Mouse (Mus musculus) midbrain, embryonic 15.5 days (tissue): ENCODE data around the gene Sdk1. TPM values are rescaled to one million over a fixed set of nuclear protein-coding genes. Genes with fewer than 3 reads are reported as not detected.

ENCODE experiments used
- ATAC-seq: fragments of 200-750 bp; cut with Nextera tagmentation; replicated peaks from 2 replicates; pipeline ENCODE4 v1.8.0; 2017; ENCODE audit warnings: moderate TSS enrichment
- H3K27ac ChIP-seq: fragments of 300-500 bp; sonication (generic); 2 replicates; pipeline ENCODE4 v1.5.1; 2015; ENCODE audit warnings: mild to moderate bottlenecking, inconsistent platforms
- H3K27me3 ChIP-seq: fragments of 300-500 bp; sonication (generic); replicated peaks from 2 replicates; pipeline ENCODE4 v1.6.1; 2015; ENCODE audit warnings: inconsistent platforms
- H3K36me3 ChIP-seq: fragments of 300-500 bp; sonication (generic); replicated peaks from 2 replicates; pipeline ENCODE4 v1.6.1; 2015; ENCODE audit warnings: inconsistent platforms
- H3K4me1 ChIP-seq: fragments of 300-500 bp; sonication (generic); 2 replicates; pipeline ENCODE4 v1.6.1; 2015; ENCODE audit warnings: inconsistent platforms
- H3K4me2 ChIP-seq: fragments of 300-500 bp; sonication (generic); 2 replicates; pipeline ENCODE4 v1.6.1; 2015; ENCODE audit warnings: inconsistent platforms, mild to moderate bottlenecking, moderate library complexity
- H3K4me3 ChIP-seq: fragments of 300-500 bp; sonication (generic); 2 replicates; pipeline ENCODE4 v1.5.1; 2015; ENCODE audit warnings: mild to moderate bottlenecking, inconsistent platforms
- H3K9ac ChIP-seq: fragments of 300-500 bp; sonication (generic); 2 replicates; pipeline ENCODE4 v1.6.1; 2015; ENCODE audit warnings: mild to moderate bottlenecking, inconsistent platforms
- H3K9me3 ChIP-seq: fragments of 300-500 bp; sonication (generic); 2 replicates; pipeline ENCODE4 v1.6.1; 2016; ENCODE audit warnings: inconsistent platforms
- WGBS: fragments of 180-500 bp; shearing (Covaris S2); methylation state at CpG from one replicate; pipeline ENCODE4 v1.1.7; 2015; ENCODE audit warnings: mixed read lengths; 5-methylcytosine and 5-hydroxymethylcytosine counted together
- polyA plus RNA-seq: library from polyadenylated mRNA; unstranded; fragments of >200 nt; fragmentation: Nextera tagmentation; extraction: Ambion mirVana; gene quantifications from 2 replicates; pipeline ENCODE4 v1.2.1, GENCODE M21; 2015

Gene Sdk1
- polyA plus RNA-seq, 1 experiment from 2014 or later, result 3.1 TPM

- Histone ChIP-seq H3K36me3 (no peaks in the 10 kb centered on the region), H3K4me1 (peaks cover 10% of the 10 kb centered on the region), H3K9me3 (0 out of 2 replicates have a peak, but pooled peaks cover 5% of the 10 kb centered on the region), H3K4me3 (no peak overlapping the region), H3K9ac (no peak overlapping the region), H3K27me3 (no peaks in the 10 kb centered on the region), H3K27ac (no peak overlapping the region), H3K4me2 (peak overlapping the region; percentile 12; the same call in 1 of the 2 replicates)
- no peak for ATAC-seq
- 44% methylated on average over 13 of the region's 13 CpGs for WGBS
Observed at GRCm38 (mm10) chr5:141524801-141525715, 283.8 kb downstream of the Sdk1 start.

GRCm38 (mm10) chr5:141540193-141540592 lies 298.9 kb downstream of the Sdk1 start:
- 60% methylated on average over 5 of the region's 5 CpGs for WGBS
- Histone ChIP-seq H3K4me2 (no peak overlapping the region), H3K36me3 (no peaks in the 10 kb centered on the region), H3K9me3 (no peaks in the 10 kb centered on the region), H3K27me3 (no peaks in the 10 kb centered on the region), H3K4me1 (peaks cover 9% of the 10 kb centered on the region), H3K27ac (no peak overlapping the region), H3K4me3 (no peak overlapping the region), H3K9ac (no peak overlapping the region)
- ATAC-seq, result no peak

- ATAC-seq, result no peak
- WGBS, result 14% methylated on average over 8 of the region's 8 CpGs
Observed at GRCm38 (mm10) chr5:141542890-141543666, 301.8 kb downstream of the Sdk1 start.

GRCm38 (mm10) chr5:141553444-141553843 lies 312.2 kb downstream of the Sdk1 start:
- H3K9ac ChIP-seq, result no peak overlapping the region
- WGBS, result 87% methylated on average over 9 of the region's 9 CpGs
- 0 out of 2 replicates have a peak, but pooled peaks cover 2% of the 10 kb centered on the region for H3K27me3 ChIP-seq
- H3K27ac ChIP-seq, result no peak overlapping the region
- H3K36me3 ChIP-seq, result no peaks in the 10 kb centered on the region
- no peak for ATAC-seq
- H3K4me3 ChIP-seq, result no peak overlapping the region
- 0 out of 2 replicates have a peak, but pooled peaks cover 11% of the 10 kb centered on the region for H3K4me1 ChIP-seq
- no peaks in the 10 kb centered on the region for H3K9me3 ChIP-seq
- H3K4me2 ChIP-seq, result no peak overlapping the region

More at GRCm38 (mm10) chr5:141542890-141543666, 301.8 kb downstream of the Sdk1 start:
- Histone ChIP-seq H3K9ac (no peak overlapping the region), H3K4me1 (peaks cover 10% of the 10 kb centered on the region), H3K27me3 (no peaks in the 10 kb centered on the region), H3K4me2 (no peak overlapping the region), H3K36me3 (no peaks in the 10 kb centered on the region), H3K9me3 (no peaks in the 10 kb centered on the region), H3K27ac (no peak overlapping the region), H3K4me3 (no peak overlapping the region)

- ATAC-seq, result no peak
- H3K27ac ChIP-seq, result no peak overlapping the region
- 0 out of 2 replicates have a peak, but pooled peaks cover 11% of the 10 kb centered on the region for H3K4me1 ChIP-seq
- H3K27me3 ChIP-seq, result 0 out of 2 replicates have a peak, but pooled peaks cover 2% of the 10 kb centered on the region
- H3K4me2 ChIP-seq, result no peak overlapping the region
- H3K36me3 ChIP-seq, result no peaks in the 10 kb centered on the region
- 56% methylated on average over 4 of the region's 4 CpGs for WGBS
- H3K9me3 ChIP-seq, result no peaks in the 10 kb centered on the region
- H3K9ac ChIP-seq, result no peak overlapping the region
- no peak overlapping the region for H3K4me3 ChIP-seq
Observed at GRCm38 (mm10) chr5:141558731-141559130, 317.4 kb downstream of the Sdk1 start.

- no peak overlapping the region for H3K4me2 ChIP-seq
- H3K36me3 ChIP-seq, result no peaks in the 10 kb centered on the region
- 0 out of 2 replicates have a peak, but pooled peaks cover 2% of the 10 kb centered on the region for H3K27me3 ChIP-seq
- no peak for ATAC-seq
- no peak overlapping the region for H3K27ac ChIP-seq
- 57% methylated on average over 5 of the region's 5 CpGs for WGBS
- no peak overlapping the region for H3K9ac ChIP-seq
- H3K4me3 ChIP-seq, result no peak overlapping the region
- H3K4me1 ChIP-seq, result 0 out of 2 replicates have a peak, but pooled peaks cover 11% of the 10 kb centered on the region
- H3K9me3 ChIP-seq, result no peaks in the 10 kb centered on the region
Observed at GRCm38 (mm10) chr5:141560325-141560724, 319.0 kb downstream of the Sdk1 start.

- Histone ChIP-seq H3K27ac (no peak overlapping the region), H3K9ac (no peak overlapping the region), H3K4me3 (no peak overlapping the region), H3K36me3 (no peaks in the 10 kb centered on the region), H3K4me1 (0 out of 2 replicates have a peak, but pooled peaks cover 1% of the 10 kb centered on the region), H3K9me3 (no peaks in the 10 kb centered on the region), H3K27me3 (0 out of 2 replicates have a peak, but pooled peaks cover 2% of the 10 kb centered on the region), H3K4me2 (no peak overlapping the region)
- no peak for ATAC-seq
- WGBS, result 55% methylated on average over 3 of the region's 3 CpGs
Observed at GRCm38 (mm10) chr5:141561989-141562560, 320.8 kb downstream of the Sdk1 start.

- Histone ChIP-seq H3K27me3 (no peaks in the 10 kb centered on the region), H3K27ac (no peak overlapping the region), H3K4me3 (no peak overlapping the region), H3K9ac (no peak overlapping the region), H3K36me3 (no peaks in the 10 kb centered on the region), H3K4me2 (no peak overlapping the region), H3K9me3 (no peaks in the 10 kb centered on the region), H3K4me1 (no peaks in the 10 kb centered on the region)
- WGBS, result 85% methylated on average over 5 of the region's 5 CpGs
- ATAC-seq, result no peak
Observed at GRCm38 (mm10) chr5:141564197-141564596, 322.9 kb downstream of the Sdk1 start.

GRCm38 (mm10) chr5:141568106-141568505 lies 326.8 kb downstream of the Sdk1 start:
- H3K27ac ChIP-seq, result no peak overlapping the region
- no peaks in the 10 kb centered on the region for H3K36me3 ChIP-seq
- no peak for ATAC-seq
- no peak overlapping the region for H3K9ac ChIP-seq
- peaks cover 5% of the 10 kb centered on the region; the same call in 1 of the 2 replicates for H3K4me1 ChIP-seq
- no peak overlapping the region for H3K4me2 ChIP-seq
- H3K9me3 ChIP-seq, result no peaks in the 10 kb centered on the region
- 77% methylated on average over 2 of the region's 2 CpGs for WGBS
- H3K4me3 ChIP-seq, result no peak overlapping the region
- H3K27me3 ChIP-seq, result no peaks in the 10 kb centered on the region

- H3K27ac ChIP-seq, result no peak overlapping the region
- H3K4me3 ChIP-seq, result no peak overlapping the region
- no peak overlapping the region for H3K9ac ChIP-seq
- no peak for ATAC-seq
- H3K36me3 ChIP-seq, result no peaks in the 10 kb centered on the region
- 43% methylated on average over 6 of the region's 6 CpGs for WGBS
- peaks cover 9% of the 10 kb centered on the region; the same call in 1 of the 2 replicates for H3K4me1 ChIP-seq
- no peak overlapping the region for H3K4me2 ChIP-seq
- H3K9me3 ChIP-seq, result no peaks in the 10 kb centered on the region
- H3K27me3 ChIP-seq, result no peaks in the 10 kb centered on the region
Observed at GRCm38 (mm10) chr5:141570442-141570841, 329.2 kb downstream of the Sdk1 start.

- no peak overlapping the region for H3K27ac ChIP-seq
- no peak overlapping the region for H3K9ac ChIP-seq
- no peak overlapping the region for H3K4me3 ChIP-seq
- peaks cover 9% of the 10 kb centered on the region; the same call in 1 of the 2 replicates for H3K4me1 ChIP-seq
- no peak for ATAC-seq
- no peaks in the 10 kb centered on the region for H3K9me3 ChIP-seq
- WGBS, result 53% methylated on average over 1 of the region's 1 CpGs
- H3K27me3 ChIP-seq, result no peaks in the 10 kb centered on the region
- H3K4me2 ChIP-seq, result no peak overlapping the region
- no peaks in the 10 kb centered on the region for H3K36me3 ChIP-seq
Observed at GRCm38 (mm10) chr5:141574263-141574662, 333.0 kb downstream of the Sdk1 start.

GRCm38 (mm10) chr5:141591246-141591645 lies 350.0 kb downstream of the Sdk1 start:
- H3K9ac ChIP-seq, result no peak overlapping the region
- WGBS, result 78% methylated on average over 5 of the region's 5 CpGs
- no peak overlapping the region for H3K4me2 ChIP-seq
- H3K36me3 ChIP-seq, result no peaks in the 10 kb centered on the region
- H3K9me3 ChIP-seq, result no peaks in the 10 kb centered on the region
- H3K27me3 ChIP-seq, result no peaks in the 10 kb centered on the region
- no peak overlapping the region for H3K27ac ChIP-seq
- ATAC-seq, result no peak
- H3K4me1 ChIP-seq, result no peaks in the 10 kb centered on the region
- no peak overlapping the region for H3K4me3 ChIP-seq
